Mouse (Mus musculus) lung, postnatal 0 days (tissue): ENCODE measurements at regions not wholly inside any gene's neighbourhood (a gene's known extent, or its start where the extent isn't known, plus 50 kb on each side); places are given as distances from the start of the nearest gene placed in this dataset.

ENCODE experiments used
- ATAC-seq: fragments of 200-750 bp; cut with Nextera tagmentation; 2 replicates; pipeline ENCODE4 v1.8.0; 2017; ENCODE audit warnings: moderate library complexity
- DNase-seq: peaks from one replicate; pipeline ENCODE4 v3.0.0-alpha.2; 2016; ENCODE audit warnings: low spot score
- H3K27ac ChIP-seq: fragments of 300-500 bp; sonication (generic); 2 replicates; pipeline ENCODE4 v1.5.1; 2014; ENCODE audit warnings: antibody characterized with exemption, mild to moderate bottlenecking, low read length, mixed read lengths
- H3K27me3 ChIP-seq: fragments of 300-500 bp; sonication (generic); replicated peaks from 2 replicates; pipeline ENCODE4 v1.6.1; 2014; ENCODE audit warnings: low read length, mixed read lengths; ENCODE audit not compliant: insufficient read depth
- H3K36me3 ChIP-seq: fragments of 300-500 bp; sonication (generic); 2 replicates; pipeline ENCODE4 v1.6.1; 2014; ENCODE audit warnings: low read length, mixed read lengths; ENCODE audit not compliant: insufficient read depth
- H3K4me1 ChIP-seq: fragments of 300-500 bp; sonication (generic); 2 replicates; pipeline ENCODE4 v1.6.1; 2014; ENCODE audit warnings: antibody characterized with exemption, low read depth, low read length, mixed read lengths; ENCODE audit not compliant: insufficient read depth
- H3K4me2 ChIP-seq: fragments of 300-500 bp; sonication (generic); replicated peaks from 2 replicates; pipeline ENCODE4 v1.6.1; 2014; ENCODE audit warnings: low read depth, mild to moderate bottlenecking, low read length, moderate library complexity, mixed read lengths
- H3K4me3 ChIP-seq: fragments of 300-500 bp; sonication (generic); 2 replicates; pipeline ENCODE4 v1.5.1; 2014; ENCODE audit warnings: low read depth, low read length
- H3K9ac ChIP-seq: fragments of 300-500 bp; sonication (generic); replicated peaks from 2 replicates; pipeline ENCODE4 v1.6.1; 2014; ENCODE audit warnings: low read depth, mild to moderate bottlenecking
- H3K9me3 ChIP-seq: fragments of 300-500 bp; sonication (generic); 2 replicates; pipeline ENCODE4 v1.6.1; 2016; ENCODE audit warnings: low read length, mixed read lengths
- CTCF ChIP-seq: IDR thresholded peaks from 2 replicates; pipeline ENCODE4 v1.5.1; 2016; ENCODE audit warnings: antibody characterized with exemption, mild to moderate bottlenecking
- EP300 ChIP-seq: IDR thresholded peaks from 2 replicates; pipeline ENCODE4 v1.6.1; 2016; ENCODE audit warnings: antibody characterized with exemption, mild to moderate bottlenecking, control low read depth
- WGBS: fragments of 180-500 bp; shearing (Covaris S2); extraction: QIAGEN DNeasy Blood & Tissue Kit; methylation state at CpG from one replicate; pipeline ENCODE4 v1.1.7; 2014; 5-methylcytosine and 5-hydroxymethylcytosine counted together

DNA sequence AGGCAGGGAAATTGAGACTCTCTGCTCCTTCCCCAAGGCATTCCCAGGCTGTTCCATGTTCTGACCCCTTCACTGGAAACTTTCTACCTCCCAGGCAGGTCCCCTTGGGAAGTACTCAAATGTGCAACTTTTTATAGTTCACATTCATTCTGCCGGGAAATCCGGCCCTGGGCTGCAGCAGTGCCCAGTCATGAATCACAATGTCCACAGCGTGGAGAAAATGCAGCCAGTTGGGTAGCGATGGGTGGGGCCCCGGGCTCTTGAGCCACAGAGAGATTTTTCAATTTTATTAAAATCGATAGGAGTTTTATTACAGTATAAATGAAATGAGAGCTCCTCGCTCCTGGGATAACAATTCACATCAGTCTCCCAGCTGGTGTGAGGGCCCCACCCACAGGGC lies 121.6 kb downstream of the Wscd1 start:
- DNase-seq, result no peak
- WGBS, result 72% methylated on average over 7 of the region's 7 CpGs
- ATAC-seq, result no peak
- H3K4me2 ChIP-seq, result no peak overlapping the region
- no peaks in the 10 kb centered on the region for H3K36me3 ChIP-seq
- TF ChIP-seq CTCF (no peak), EP300 (no peak)
- no peak overlapping the region for H3K4me3 ChIP-seq
- no peak overlapping the region for H3K27ac ChIP-seq
- H3K27me3 ChIP-seq, result no peaks in the 10 kb centered on the region
- H3K4me1 ChIP-seq, result no peaks in the 10 kb centered on the region
- H3K9me3 ChIP-seq, result no peaks in the 10 kb centered on the region
- H3K9ac ChIP-seq, result no peak overlapping the region

DNA sequence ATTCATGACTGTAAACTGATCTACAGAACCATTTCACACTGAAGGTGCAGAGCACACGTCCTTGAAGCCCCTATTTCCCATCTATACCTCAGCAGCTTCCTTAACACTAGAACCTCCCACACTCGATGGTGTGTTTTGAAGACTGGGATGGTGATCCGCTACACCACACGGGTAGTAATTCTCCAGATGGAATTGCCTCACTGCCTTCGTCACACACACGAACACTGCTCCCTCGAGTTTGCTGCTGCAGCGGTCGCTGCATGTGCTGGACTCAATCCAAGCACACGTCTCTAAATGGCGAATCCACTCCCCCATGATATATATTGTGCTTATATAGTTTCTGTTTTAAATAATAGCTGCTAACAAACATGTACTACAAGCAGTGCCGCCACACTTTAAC lies 117.0 kb downstream of the Wscd1 start:
- DNase-seq (no peak), ATAC-seq (no peak)
- no peak overlapping the region for H3K27ac ChIP-seq
- no peaks in the 10 kb centered on the region for H3K36me3 ChIP-seq
- H3K4me3 ChIP-seq, result no peak overlapping the region
- H3K9ac ChIP-seq, result no peak overlapping the region
- no peak overlapping the region for H3K4me2 ChIP-seq
- TF ChIP-seq CTCF, result no peak
- no peak for TF ChIP-seq EP300
- H3K4me1 ChIP-seq, result no peaks in the 10 kb centered on the region
- no peaks in the 10 kb centered on the region for H3K27me3 ChIP-seq
- 62% methylated on average over 12 of the region's 12 CpGs for WGBS
- H3K9me3 ChIP-seq, result no peaks in the 10 kb centered on the region

DNA sequence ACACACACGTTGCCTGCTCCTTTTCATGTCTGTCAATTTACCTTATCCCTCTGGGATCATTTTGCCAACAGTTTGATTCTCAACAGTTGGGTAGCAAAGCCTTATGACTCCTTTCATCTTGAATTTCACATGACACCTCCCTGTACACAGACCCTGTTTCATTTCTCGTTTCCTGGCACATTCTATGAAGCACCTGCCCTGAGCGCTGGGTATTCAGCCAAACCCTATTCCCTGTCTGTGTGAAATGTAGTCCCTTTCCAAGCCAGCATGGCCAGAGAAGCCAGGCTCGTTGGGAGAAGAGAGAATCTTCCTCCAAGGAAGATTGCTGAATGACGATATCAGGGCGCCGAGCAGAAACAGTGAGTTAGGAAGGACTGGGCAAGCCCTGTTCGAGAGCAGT lies 108.2 kb downstream of the Wscd1 start:
- TF ChIP-seq EP300, result no peak
- TF ChIP-seq CTCF, result no peak
- Histone ChIP-seq H3K9me3 (no peaks in the 10 kb centered on the region), H3K4me2 (no peak overlapping the region), H3K4me3 (no peak overlapping the region), H3K27me3 (no peaks in the 10 kb centered on the region), H3K9ac (no peak overlapping the region), H3K4me1 (no peaks in the 10 kb centered on the region), H3K36me3 (no peaks in the 10 kb centered on the region), H3K27ac (no peak overlapping the region)
- ATAC-seq, result no peak
- no peak for DNase-seq
- WGBS, result 78% methylated on average over 8 of the region's 8 CpGs

DNA sequence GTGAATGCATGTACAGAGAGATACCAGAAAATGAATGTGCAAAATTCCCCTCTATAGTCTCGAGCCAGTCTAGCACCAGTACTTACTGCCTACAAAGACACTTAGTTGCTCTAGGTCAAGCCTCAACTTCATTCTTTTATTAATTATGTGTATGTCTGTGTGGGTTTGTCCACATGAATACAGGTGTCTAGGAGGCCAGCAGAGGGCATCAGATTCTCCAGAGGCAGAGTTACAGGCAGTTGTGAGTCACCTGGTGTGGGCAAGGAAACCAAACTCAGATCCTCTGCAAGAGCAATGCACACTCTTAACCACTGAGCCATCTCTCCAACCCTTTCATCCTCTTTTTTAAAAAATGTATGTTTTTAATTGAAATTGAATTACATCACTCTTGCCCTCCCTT lies 105.8 kb downstream of the Wscd1 start:
- WGBS, result 54% methylated on average over 1 of the region's 1 CpGs
- no peaks in the 10 kb centered on the region for H3K9me3 ChIP-seq
- no peaks in the 10 kb centered on the region for H3K36me3 ChIP-seq
- H3K9ac ChIP-seq, result no peak overlapping the region
- no peaks in the 10 kb centered on the region for H3K4me1 ChIP-seq
- TF ChIP-seq CTCF, result no peak
- TF ChIP-seq EP300, result no peak
- no peak for DNase-seq
- no peak overlapping the region for H3K4me3 ChIP-seq
- no peak for ATAC-seq
- no peak overlapping the region for H3K4me2 ChIP-seq
- H3K27me3 ChIP-seq, result no peaks in the 10 kb centered on the region
- no peak overlapping the region for H3K27ac ChIP-seq

GRCm38 (mm10) chr11:71855058-71855457 lies 105.3 kb downstream of the Wscd1 start:
- no peak overlapping the region for H3K27ac ChIP-seq
- no peaks in the 10 kb centered on the region for H3K4me1 ChIP-seq
- no peaks in the 10 kb centered on the region for H3K36me3 ChIP-seq
- ATAC-seq (no peak), DNase-seq (no peak)
- no peak overlapping the region for H3K4me3 ChIP-seq
- no peak for TF ChIP-seq EP300
- no peak for TF ChIP-seq CTCF
- no peak overlapping the region for H3K9ac ChIP-seq
- H3K27me3 ChIP-seq, result no peaks in the 10 kb centered on the region
- H3K9me3 ChIP-seq, result no peaks in the 10 kb centered on the region
- H3K4me2 ChIP-seq, result no peak overlapping the region
- WGBS, result 75% methylated on average over 3 of the region's 3 CpGs

DNA sequence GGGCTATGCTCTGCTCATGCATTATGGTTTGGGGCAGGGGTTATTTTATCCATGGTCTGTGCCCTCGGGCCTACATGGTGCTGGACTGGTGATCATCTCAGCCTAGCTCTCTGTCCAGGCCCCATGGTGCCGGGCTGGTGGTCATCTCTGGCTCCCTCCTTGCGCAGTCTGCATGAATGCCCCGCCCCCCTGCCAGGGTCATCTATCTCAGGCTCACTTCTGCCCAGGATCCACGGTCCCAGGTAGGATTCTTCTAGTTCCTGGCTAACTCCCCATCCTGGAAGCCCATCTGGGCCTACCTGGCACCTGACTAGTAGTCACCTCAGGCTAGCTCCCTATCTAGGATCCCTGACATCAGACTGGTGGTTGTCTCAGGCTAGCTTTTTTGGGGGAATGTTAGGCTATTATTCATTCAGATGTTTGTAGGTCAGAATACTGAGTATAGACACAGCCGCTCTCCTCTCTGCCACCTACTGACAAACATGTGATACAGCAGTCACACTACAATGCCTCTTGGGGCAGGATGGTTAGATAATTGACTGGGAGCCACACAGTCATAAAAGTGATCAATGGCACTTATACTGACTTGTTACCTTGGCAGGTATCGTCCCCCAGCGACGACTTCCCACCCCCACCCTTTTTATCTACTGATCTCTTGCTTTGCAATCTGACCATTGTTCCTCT lies 98.1 kb downstream of the Wscd1 start:
- no peaks in the 10 kb centered on the region for H3K36me3 ChIP-seq
- no peaks in the 10 kb centered on the region for H3K27me3 ChIP-seq
- H3K9ac ChIP-seq, result no peak overlapping the region
- H3K27ac ChIP-seq, result no peak overlapping the region
- no peak overlapping the region for H3K4me2 ChIP-seq
- no peaks in the 10 kb centered on the region for H3K4me1 ChIP-seq
- no peak for DNase-seq
- WGBS, result 58% methylated on average over 9 of the region's 9 CpGs
- H3K9me3 ChIP-seq, result no peaks in the 10 kb centered on the region
- no peak for ATAC-seq
- no peak overlapping the region for H3K4me3 ChIP-seq
- TF ChIP-seq CTCF (peak; percentile 69), EP300 (no peak)

DNA sequence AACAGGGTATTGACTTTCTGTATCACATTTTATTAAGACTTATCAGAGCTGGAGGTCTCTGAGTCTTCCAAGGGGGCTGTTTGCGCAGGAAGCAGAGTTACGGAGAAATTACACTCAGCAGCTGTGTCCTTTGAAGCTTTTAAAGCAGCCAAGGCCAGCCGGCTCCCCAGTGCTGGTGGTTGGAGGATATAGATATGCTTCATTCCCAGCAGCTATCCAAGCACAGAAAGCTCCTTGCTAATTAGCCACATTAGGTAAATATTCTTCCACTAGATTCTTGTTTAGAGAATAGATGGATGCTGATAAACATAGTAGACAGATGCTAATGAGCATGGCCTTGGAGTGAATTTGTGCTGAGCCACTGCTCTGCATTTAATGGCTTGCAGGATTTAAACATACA lies 96.8 kb downstream of the Wscd1 start:
- Histone ChIP-seq H3K9ac (no peak overlapping the region), H3K36me3 (no peaks in the 10 kb centered on the region), H3K4me2 (no peak overlapping the region), H3K4me1 (no peaks in the 10 kb centered on the region), H3K27ac (no peak overlapping the region), H3K4me3 (no peak overlapping the region), H3K9me3 (no peaks in the 10 kb centered on the region), H3K27me3 (no peaks in the 10 kb centered on the region)
- no peak for ATAC-seq
- WGBS, result 64% methylated on average over 3 of the region's 3 CpGs
- DNase-seq, result no peak
- TF ChIP-seq EP300, result no peak
- TF ChIP-seq CTCF, result no peak
